Mouse (Mus musculus) MEL (cell line): ENCODE results near the gene Olfr961. TPM values are rescaled to one million over a fixed set of nuclear protein-coding genes. Genes with fewer than 3 reads are reported as not detected.

ENCODE experiments used
- DNase-seq: peaks from one replicate; pipeline ENCODE4 v3.0.0; 2011; ENCODE audit warnings: low read depth, low spot score
- H3K27ac ChIP-seq: 2 replicates; pipeline ENCODE4 v1.5.1; 2012; ENCODE audit warnings: low read depth, mild to moderate bottlenecking, control low read depth, low read length, moderate library complexity; ENCODE audit not compliant: control insufficient read depth
- H3K27me3 ChIP-seq, 2 experiments: fragments of 150-350 bp in 1 of 2; sonication (generic) in 1 of 2; 2 replicates each; pipeline ENCODE4 v1.6.1; 2012; ENCODE audit warnings: low read length in 2 of 2, mild to moderate bottlenecking in 2 of 2, improper control_type of control experiment in 1 of 2, moderate library complexity in 1 of 2; ENCODE audit not compliant: insufficient read depth in 2 of 2, control insufficient read depth in 1 of 2
- H3K36me3 ChIP-seq, 2 experiments: 2 replicates each; pipeline ENCODE4 v1.6.1; 2012 to 2014; ENCODE audit warnings: low read length in 2 of 2, improper control_type of control experiment in 1 of 2, inconsistent platforms in 1 of 2, mild to moderate bottlenecking in 1 of 2; ENCODE audit not compliant: insufficient read depth in 2 of 2, control insufficient read depth in 1 of 2
- H3K4me1 ChIP-seq, 2 experiments: fragments of 150-350 bp in 1 of 2; sonication (generic) in 1 of 2; 2 replicates each; pipeline ENCODE4 v1.6.1; 2012; ENCODE audit warnings: low read length in 2 of 2, improper control_type of control experiment in 1 of 2, mild to moderate bottlenecking in 1 of 2; ENCODE audit not compliant: insufficient read depth in 2 of 2, control insufficient read depth in 1 of 2
- H3K4me3 ChIP-seq, 2 experiments: fragments of 150-350 bp in 1 of 2; sonication (generic) in 1 of 2; 2 replicates each; pipeline ENCODE4 v1.5.1; 2012; ENCODE audit warnings: low read depth in 2 of 2, low read length in 2 of 2, mild to moderate bottlenecking in 2 of 2, moderate library complexity in 2 of 2, control low read depth in 1 of 2, improper control_type of control experiment in 1 of 2; ENCODE audit not compliant: control insufficient read depth in 1 of 2, insufficient read depth in 1 of 2
- H3K79me2 ChIP-seq: 2 replicates; pipeline ENCODE4 v1.6.1; 2012; ENCODE audit warnings: mild to moderate bottlenecking, low read length, moderate library complexity; ENCODE audit not compliant: control insufficient read depth, poor library complexity, insufficient read depth
- H3K9ac ChIP-seq: 2 replicates; pipeline ENCODE4 v1.6.1; 2012; ENCODE audit warnings: low read depth, mild to moderate bottlenecking, control low read depth, low read length, moderate library complexity; ENCODE audit not compliant: control insufficient read depth, poor library complexity, severe bottlenecking
- H3K9me3 ChIP-seq: fragments of 150-350 bp; sonication (generic); replicated peaks from 2 replicates; pipeline ENCODE4 v1.6.1; 2012; ENCODE audit warnings: mild to moderate bottlenecking, low read length, improper control_type of control experiment, moderate library complexity; ENCODE audit not compliant: insufficient read depth
- CHD1 ChIP-seq: IDR thresholded peaks from 2 replicates; pipeline ENCODE4 v1.6.1; 2012; ENCODE audit warnings: low read depth, mild to moderate bottlenecking, inconsistent platforms, low read length, improper control_type of control experiment
- CTCF ChIP-seq, 3 experiments: IDR thresholded peaks in 2 of 3; conservative IDR thresholded peaks in 1 of 3; 2 replicates each; pipeline ENCODE4 v1.5.1; 2011 to 2012; ENCODE audit warnings: low read length in 3 of 3, low read depth in 2 of 3, mild to moderate bottlenecking in 2 of 3, improper control_type of control experiment in 1 of 3, inconsistent platforms in 1 of 3, mixed read lengths in 1 of 3, moderate library complexity in 1 of 3; ENCODE audit not compliant: control insufficient read depth in 1 of 3, insufficient read depth in 1 of 3, poor library complexity in 1 of 3, severe bottlenecking in 1 of 3
- E2F4 ChIP-seq: IDR thresholded peaks from 2 replicates; pipeline ENCODE4 v1.6.1; 2011; ENCODE audit warnings: low read depth, low read length, improper control_type of control experiment, borderline replicate concordance
- ETS1 ChIP-seq: IDR thresholded peaks from 2 replicates; pipeline ENCODE4 v1.6.1; 2012; ENCODE audit warnings: low read depth, mild to moderate bottlenecking, inconsistent platforms, low read length, improper control_type of control experiment, moderate library complexity
- GATA1 ChIP-seq: IDR thresholded peaks from 2 replicates; pipeline ENCODE4 v1.6.1; 2011; ENCODE audit warnings: low read depth, low read length, improper control_type of control experiment
- JUND ChIP-seq: IDR thresholded peaks from 2 replicates; pipeline ENCODE4 v1.6.1; 2011; ENCODE audit warnings: low read depth, mild to moderate bottlenecking, improper control_type of control experiment, low read length
- MAX ChIP-seq: IDR thresholded peaks from 2 replicates; pipeline ENCODE4 v1.6.1; 2011; ENCODE audit warnings: low read length, improper control_type of control experiment
- MEF2A ChIP-seq: IDR thresholded peaks from 2 replicates; pipeline ENCODE4 v1.6.1; 2014; ENCODE audit warnings: low read depth, mild to moderate bottlenecking, inconsistent platforms, low read length, improper control_type of control experiment; ENCODE audit not compliant: poor library complexity, insufficient replicate concordance, severe bottlenecking; ENCODE audit errors: extremely low read depth
- MYC ChIP-seq: IDR thresholded peaks from 2 replicates; pipeline ENCODE4 v1.6.1; 2011; ENCODE audit warnings: low read depth, mild to moderate bottlenecking, low read length, improper control_type of control experiment, moderate library complexity
- NELFE ChIP-seq: IDR thresholded peaks from 2 replicates; pipeline ENCODE4 v1.6.1; 2011; ENCODE audit warnings: low read depth, low read length, improper control_type of control experiment
- NRF1 ChIP-seq: IDR thresholded peaks from 2 replicates; pipeline ENCODE4 v1.6.1; 2014; ENCODE audit warnings: low read depth, mild to moderate bottlenecking, inconsistent platforms, low read length, improper control_type of control experiment, moderate library complexity; ENCODE audit not compliant: poor library complexity, insufficient read depth, severe bottlenecking
- POLR2A ChIP-seq, 2 experiments: IDR thresholded peaks; 2 replicates each; pipeline ENCODE4 v1.6.1; 2011 to 2012; ENCODE audit warnings: low read length in 2 of 2, mild to moderate bottlenecking in 2 of 2, control low read depth in 1 of 2, improper control_type of control experiment in 1 of 2, low read depth in 1 of 2, moderate library complexity in 1 of 2; ENCODE audit not compliant: control insufficient read depth in 1 of 2, insufficient read depth in 1 of 2, poor library complexity in 1 of 2
- POLR2AphosphoS2 ChIP-seq: IDR thresholded peaks from 2 replicates; pipeline ENCODE4 v1.6.1; 2011; ENCODE audit warnings: low read length, improper control_type of control experiment
- RAD21 ChIP-seq: IDR thresholded peaks from 2 replicates; pipeline ENCODE4 v1.6.1; 2011; ENCODE audit warnings: mild to moderate bottlenecking, low read depth, low read length, improper control_type of control experiment
- RCOR1 ChIP-seq: IDR thresholded peaks from 2 replicates; pipeline ENCODE4 v1.6.1; 2012; ENCODE audit warnings: low read depth, mild to moderate bottlenecking, inconsistent platforms, low read length, improper control_type of control experiment
- SIN3A ChIP-seq: IDR thresholded peaks from 2 replicates; pipeline ENCODE4 v1.6.1; 2012; ENCODE audit warnings: low read length, improper control_type of control experiment, inconsistent platforms
- SMC3 ChIP-seq: IDR thresholded peaks from 2 replicates; pipeline ENCODE4 v1.6.1; 2011; ENCODE audit warnings: low read depth, low read length, improper control_type of control experiment
- USF2 ChIP-seq, 2 experiments: IDR thresholded peaks; 2 replicates each; pipeline ENCODE4 v1.6.1; 2011 to 2012; ENCODE audit warnings: improper control_type of control experiment in 2 of 2, low read length in 2 of 2, borderline replicate concordance in 1 of 2, inconsistent platforms in 1 of 2, low read depth in 1 of 2, mild to moderate bottlenecking in 1 of 2; ENCODE audit not compliant: insufficient read depth in 1 of 2
- ZC3H11A ChIP-seq: IDR thresholded peaks from 2 replicates; pipeline ENCODE4 v1.6.1; 2012; ENCODE audit warnings: low read depth, mild to moderate bottlenecking, inconsistent platforms, low read length, improper control_type of control experiment
- ZMIZ1 ChIP-seq: IDR thresholded peaks from 2 replicates; pipeline ENCODE4 v1.6.1; 2012; ENCODE audit warnings: low read depth, mild to moderate bottlenecking, inconsistent platforms, low read length, improper control_type of control experiment, moderate library complexity
- polyA plus RNA-seq, 2 experiments: library from polyadenylated mRNA; stranded (reverse) in 1 of 2; unstranded in 1 of 2; fragments of >175 nt in 1 of 2; fragments of >200 nt in 1 of 2; gene quantifications; 2 replicates each; pipeline versions ENCODE4 v1.2.1 to v1.2.4; 2012; ENCODE audit warnings: low replicate concordance in 2 of 2, low read depth in 1 of 2; ENCODE audit not compliant: insufficient read length in 2 of 2, insufficient read depth in 1 of 2, missing spikeins in 1 of 2
- total RNA-seq: library from RNA; depleted of rRNA; stranded (reverse); fragments of 300-350 nt; gene quantifications from 2 replicates; pipeline ENCODE4 v1.2.3, GENCODE M21; 2012

Olfr961 gene
- total and polyA plus RNA-seq, 3 experiments: not detected

DNA sequence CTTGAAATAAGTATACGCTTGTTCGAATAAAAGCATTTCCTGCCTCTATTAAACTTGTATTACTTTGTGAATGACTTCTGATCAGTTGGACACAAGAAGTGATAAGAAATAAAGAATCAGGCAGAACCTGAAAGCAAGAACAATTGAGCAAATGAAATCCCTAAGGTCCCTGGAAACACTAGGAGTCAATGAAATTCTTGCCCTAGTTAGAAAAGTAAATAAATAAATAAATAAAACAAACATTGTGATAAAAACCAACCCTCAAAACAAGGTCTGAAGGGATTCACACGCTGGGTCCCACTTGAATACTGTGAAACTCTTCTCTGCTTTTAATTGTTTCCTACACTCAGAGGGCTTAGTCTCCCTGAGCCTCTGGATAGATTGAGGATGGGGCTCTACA lies 34.5 kb upstream of the Olfr961 start, which contains the start of gene Olfr148:
TSS of gene Olfr148 (plus strand) at position 301 of the 400 bp plus-strand sequence.
- no peak for TF ChIP-seq SMC3
- no peak for TF ChIP-seq MYC
- no peak for TF ChIP-seq ZMIZ1
- TF ChIP-seq MAX: no peak
- no peak for TF ChIP-seq MEF2A
- no peak for TF ChIP-seq E2F4
- no peak for TF ChIP-seq CHD1
- TF ChIP-seq RCOR1: no peak
- no peak for TF ChIP-seq ZC3H11A
- Histone ChIP-seq H3K36me3 (no peaks in the 10 kb centered on the region), H3K4me1 (no peaks in the 10 kb centered on the region), H3K4me3 (no peak within 1 kb of the TSS), H3K79me2 (no peaks in the 10 kb centered on the region), H3K9ac (no peak within 1 kb of the TSS), H3K9me3 (no peaks in the 10 kb centered on the region), H3K27ac (no peak within 1 kb of the TSS), H3K27me3 (no peaks in the 10 kb centered on the region)
- DNase-seq: no peak

DNA sequence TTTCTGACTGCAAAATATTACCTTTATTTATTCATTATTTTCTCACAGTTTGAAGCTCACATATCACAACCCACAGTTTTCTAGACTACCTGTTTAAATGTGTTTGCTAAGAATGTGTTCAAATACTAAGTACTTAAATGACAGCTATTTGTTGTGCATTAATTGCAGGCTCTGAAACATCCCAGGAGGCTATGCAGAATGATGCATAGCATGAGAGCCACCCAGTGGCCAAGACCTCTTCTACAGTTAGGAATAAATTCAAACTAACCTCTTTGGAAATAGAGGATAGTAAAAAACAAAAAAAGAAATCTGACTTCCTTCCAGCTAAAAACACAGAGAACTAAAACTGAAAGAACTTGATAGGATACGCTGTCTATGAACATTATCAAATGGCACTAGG lies 32.9 kb upstream of the Olfr961 start:
- Histone ChIP-seq H3K36me3 (no peaks in the 10 kb centered on the region), H3K79me2 (no peaks in the 10 kb centered on the region), H3K9me3 (no peaks in the 10 kb centered on the region), H3K4me1 (no peaks in the 10 kb centered on the region), H3K27me3 (no peaks in the 10 kb centered on the region), H3K9ac (no peak overlapping the region), H3K27ac (no peak overlapping the region), H3K4me3 (no peak overlapping the region)
- TF ChIP-seq GATA1: no peak
- TF ChIP-seq ZMIZ1: no peak
- no peak for TF ChIP-seq NELFE
- no peak for TF ChIP-seq USF2 (IDR thresholded peaks at IDR 0.05; ENCODE audit: borderline replicate concordance in 1 of 2, insufficient read depth in 1 of 2, low read depth in 1 of 2, low read length in 2 of 2)
- TF ChIP-seq NRF1: no peak
- TF ChIP-seq POLR2AphosphoS2: no peak
- TF ChIP-seq SIN3A: no peak
- TF ChIP-seq ETS1: no peak
- TF ChIP-seq JUND: no peak
- no peak for TF ChIP-seq POLR2A (IDR thresholded peaks at IDR 0.05; ENCODE audit: control insufficient read depth in 1 of 2, insufficient read depth in 1 of 2, low read depth in 1 of 2, low read length in 2 of 2, poor library complexity in 1 of 2)
- TF ChIP-seq CHD1: no peak
- TF ChIP-seq MYC: no peak
- TF ChIP-seq MAX: no peak
- peak; percentile 4 for TF ChIP-seq RAD21
- peak in 1 of 3 experiments; percentile 9; a peak in 1 of 6 replicates for TF ChIP-seq CTCF (IDR thresholded peaks at IDR 0.05 in 2 of 3, conservative IDR thresholded peaks at IDR 0.05 in 1 of 3; ENCODE audit: control insufficient read depth in 1 of 3, insufficient read depth in 1 of 3, low read depth in 2 of 3, low read length in 3 of 3, poor library complexity in 1 of 3, severe bottlenecking in 1 of 3)
- no peak for DNase-seq
